Mouse (Mus musculus) small intestine, adult 2 months (tissue): ENCODE results near the gene Hdac4.

Experiments
- CTCF ChIP-seq: fragments of 200-500 bp; IDR thresholded peaks from 2 replicates; pipeline ENCODE4 v1.5.1; 2012; ENCODE audit warnings: low read depth, mild to moderate bottlenecking, control low read depth, inconsistent platforms, low read length, moderate library complexity, mixed read lengths; ENCODE audit not compliant: insufficient replicate concordance, insufficient read length; ENCODE audit errors: extremely low read depth
- POLR2A ChIP-seq: fragments of 200-500 bp; IDR thresholded peaks from 2 replicates; pipeline ENCODE4 v1.6.1; 2012; ENCODE audit warnings: low read depth, mild to moderate bottlenecking, control low read depth, inconsistent platforms, low read length, moderate library complexity

DNA sequence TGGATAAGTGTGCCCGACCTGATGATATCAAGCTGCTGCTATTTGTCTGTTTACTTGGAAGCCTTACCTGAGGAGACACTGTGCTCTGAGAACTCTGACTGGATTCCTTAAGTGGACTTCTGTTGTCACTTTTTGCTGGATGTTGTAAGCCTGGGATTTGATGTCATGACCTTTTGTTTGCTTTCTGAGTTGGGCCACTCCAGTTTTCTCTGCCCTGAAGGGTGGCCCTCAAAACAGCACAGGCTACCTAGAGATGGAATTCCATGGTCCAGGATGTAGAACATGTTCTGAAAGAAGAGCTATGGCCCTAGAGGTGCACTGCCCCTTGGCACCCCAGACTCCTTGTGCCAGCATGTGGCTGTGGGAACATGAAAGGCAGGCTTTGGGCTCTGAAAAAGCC lies 10.9 kb downstream of the Hdac4 start:
- TF ChIP-seq POLR2A (no peak), CTCF (no peak)
